Mouse (Mus musculus) embryonic facial prominence, embryonic 15.5 days (tissue): ENCODE data around the gene Sncg. TPM values are rescaled to one million over a fixed set of nuclear protein-coding genes. Genes with fewer than 3 reads are reported as not detected.

Source experiments
- ATAC-seq: fragments of 200-750 bp; cut with Nextera tagmentation; 2 replicates; pipeline ENCODE4 v1.8.0; 2017; ENCODE audit warnings: low read depth, moderate TSS enrichment; ENCODE audit not compliant: insufficient number of reproducible peaks, low FRiP score, low TSS enrichment
- H3K27ac ChIP-seq: fragments of 300-500 bp; sonication (generic); replicated peaks from 2 replicates; pipeline ENCODE4 v1.5.1; 2015; ENCODE audit warnings: mild to moderate bottlenecking, inconsistent platforms
- H3K27me3 ChIP-seq: fragments of 300-500 bp; sonication (generic); 2 replicates; pipeline ENCODE4 v1.6.1; 2015; ENCODE audit warnings: inconsistent platforms
- H3K36me3 ChIP-seq: fragments of 300-500 bp; sonication (generic); 2 replicates; pipeline ENCODE4 v1.6.1; 2015; ENCODE audit warnings: mild to moderate bottlenecking, inconsistent platforms
- H3K4me1 ChIP-seq: fragments of 300-500 bp; sonication (generic); 2 replicates; pipeline ENCODE4 v1.6.1; 2015; ENCODE audit warnings: inconsistent platforms
- H3K4me2 ChIP-seq: fragments of 300-500 bp; sonication (generic); replicated peaks from 2 replicates; pipeline ENCODE4 v1.6.1; 2015; ENCODE audit warnings: mild to moderate bottlenecking, inconsistent platforms
- H3K4me3 ChIP-seq: fragments of 300-500 bp; sonication (generic); replicated peaks from 2 replicates; pipeline ENCODE4 v1.5.1; 2015; ENCODE audit warnings: mild to moderate bottlenecking, inconsistent platforms
- H3K9ac ChIP-seq: fragments of 300-500 bp; sonication (generic); 2 replicates; pipeline ENCODE4 v1.6.1; 2015; ENCODE audit warnings: inconsistent platforms
- H3K9me3 ChIP-seq: fragments of 300-500 bp; sonication (generic); replicated peaks from 2 replicates; pipeline ENCODE4 v1.6.1; 2016; ENCODE audit warnings: inconsistent platforms
- WGBS: fragments of 180-500 bp; shearing (Covaris S2); methylation state at CpG from one replicate; pipeline ENCODE4 v1.1.7; 2015; 5-methylcytosine and 5-hydroxymethylcytosine counted together
- polyA plus RNA-seq: library from polyadenylated mRNA; unstranded; fragments of >200 nt; fragmentation: Nextera tagmentation; extraction: Ambion mirVana; gene quantifications from 2 replicates; pipeline ENCODE4 v1.2.1, GENCODE M21; 2015

Sncg gene
- polyA plus RNA-seq, 1 experiment from 2014 or later = 6.3 TPM

- Histone ChIP-seq H3K9me3 (no peaks in the 10 kb centered on the region), H3K4me2 (no peak overlapping the region), H3K27me3 (no peaks in the 10 kb centered on the region; the same call in 1 of the 2 replicates), H3K9ac (no peak overlapping the region), H3K4me3 (no peak overlapping the region), H3K4me1 (no peaks in the 10 kb centered on the region), H3K27ac (no peak overlapping the region), H3K36me3 (no peaks in the 10 kb centered on the region)
- WGBS = 75% methylated on average over 4 of the region's 4 CpGs
- no peak for ATAC-seq
Measured at GRCm38 (mm10) chr14:34354456-34354855, 20.1 kb downstream of the Sncg start.

- Histone ChIP-seq H3K27me3 (no peaks in the 10 kb centered on the region), H3K36me3 (no peaks in the 10 kb centered on the region), H3K9ac (no peak overlapping the region), H3K4me1 (no peaks in the 10 kb centered on the region), H3K9me3 (no peaks in the 10 kb centered on the region), H3K4me2 (no peak overlapping the region), H3K27ac (no peak overlapping the region), H3K4me3 (no peak overlapping the region)
- ATAC-seq = no peak
- whole genome bisulfite sequencing = 87% methylated on average over 3 of the region's 3 CpGs
Measured at GRCm38 (mm10) chr14:34353326-34353725, 21.3 kb downstream of the Sncg start.

GRCm38 (mm10) chr14:34352523-34352922 is 22.1 kb downstream of the Sncg start:
- no peak overlapping the region for H3K4me2 ChIP-seq
- no peak overlapping the region for H3K4me3 ChIP-seq
- no peak overlapping the region for H3K27ac ChIP-seq
- no peak for ATAC-seq
- H3K27me3 ChIP-seq = no peaks in the 10 kb centered on the region
- WGBS = 58% methylated on average over 6 of the region's 6 CpGs
- no peak overlapping the region for H3K9ac ChIP-seq
- H3K4me1 ChIP-seq = no peaks in the 10 kb centered on the region
- no peaks in the 10 kb centered on the region for H3K9me3 ChIP-seq
- H3K36me3 ChIP-seq = no peaks in the 10 kb centered on the region

GRCm38 (mm10) chr14:34351660-34352059 is 22.9 kb downstream of the Sncg start:
- Histone ChIP-seq H3K4me2 (no peak overlapping the region), H3K4me1 (no peaks in the 10 kb centered on the region), H3K9ac (no peak overlapping the region), H3K27ac (no peak overlapping the region), H3K36me3 (no peaks in the 10 kb centered on the region), H3K4me3 (no peak overlapping the region), H3K9me3 (no peaks in the 10 kb centered on the region), H3K27me3 (no peaks in the 10 kb centered on the region)
- ATAC-seq = no peak
- WGBS = 68% methylated on average over 3 of the region's 3 CpGs

GRCm38 (mm10) chr14:34349007-34349406 is 25.6 kb downstream of the Sncg start:
- H3K4me3 ChIP-seq = no peak overlapping the region
- H3K27ac ChIP-seq = 0 out of 2 replicates have a peak overlapping the region, but pooled peaks have one; percentile 28
- peaks cover 4% of the 10 kb centered on the region; the same call in 1 of the 2 replicates for H3K36me3 ChIP-seq
- no peak overlapping the region for H3K9ac ChIP-seq
- 0 out of 2 replicates have a peak, but pooled peaks cover 5% of the 10 kb centered on the region for H3K4me1 ChIP-seq
- H3K9me3 ChIP-seq = no peaks in the 10 kb centered on the region
- no peaks in the 10 kb centered on the region for H3K27me3 ChIP-seq
- H3K4me2 ChIP-seq = no peak overlapping the region
- WGBS = 85% methylated on average over 8 of the region's 8 CpGs
- ATAC-seq = 0 out of 2 replicates have a peak, but pooled peaks have one; percentile 12

- no peaks in the 10 kb centered on the region for H3K27me3 ChIP-seq
- H3K4me1 ChIP-seq = 0 out of 2 replicates have a peak, but pooled peaks cover 5% of the 10 kb centered on the region
- peaks cover 8% of the 10 kb centered on the region for H3K36me3 ChIP-seq
- WGBS = 65% methylated on average over 7 of the region's 7 CpGs
- no peaks in the 10 kb centered on the region for H3K9me3 ChIP-seq
- no peak for ATAC-seq
- no peak overlapping the region for H3K27ac ChIP-seq
- no peak overlapping the region for H3K4me3 ChIP-seq
- no peak overlapping the region for H3K4me2 ChIP-seq
- H3K9ac ChIP-seq = no peak overlapping the region
Measured at GRCm38 (mm10) chr14:34348301-34348700, 26.3 kb downstream of the Sncg start.

- no peak for ATAC-seq
- Histone ChIP-seq H3K27ac (no peak overlapping the region), H3K27me3 (no peaks in the 10 kb centered on the region), H3K4me1 (0 out of 2 replicates have a peak, but pooled peaks cover 5% of the 10 kb centered on the region), H3K9me3 (no peaks in the 10 kb centered on the region), H3K9ac (no peak overlapping the region), H3K4me2 (no peak overlapping the region), H3K36me3 (peaks cover 19% of the 10 kb centered on the region), H3K4me3 (no peak overlapping the region)
- 91% methylated on average over 5 of the region's 5 CpGs for WGBS
Measured at GRCm38 (mm10) chr14:34347084-34347483, 27.5 kb downstream of the Sncg start.

GRCm38 (mm10) chr14:34345771-34346566 is 28.6 kb downstream of the Sncg start:
- H3K4me1 ChIP-seq = 0 out of 2 replicates have a peak, but pooled peaks cover 5% of the 10 kb centered on the region
- no peak overlapping the region for H3K4me2 ChIP-seq
- 56% methylated on average over 12 of the region's 12 CpGs for WGBS
- no peak for ATAC-seq
- no peaks in the 10 kb centered on the region for H3K27me3 ChIP-seq
- peaks cover 31% of the 10 kb centered on the region for H3K36me3 ChIP-seq
- no peak overlapping the region for H3K27ac ChIP-seq
- H3K9me3 ChIP-seq = no peaks in the 10 kb centered on the region
- no peak overlapping the region for H3K9ac ChIP-seq
- H3K4me3 ChIP-seq = no peak overlapping the region

- no peak overlapping the region for H3K4me3 ChIP-seq
- ATAC-seq = no peak
- H3K9ac ChIP-seq = no peak overlapping the region
- H3K36me3 ChIP-seq = peaks cover 40% of the 10 kb centered on the region
- no peak overlapping the region for H3K4me2 ChIP-seq
- no peak overlapping the region for H3K27ac ChIP-seq
- H3K4me1 ChIP-seq = 0 out of 2 replicates have a peak, but pooled peaks cover 5% of the 10 kb centered on the region
- no peaks in the 10 kb centered on the region for H3K9me3 ChIP-seq
- WGBS = 80% methylated on average over 5 of the region's 5 CpGs
- no peaks in the 10 kb centered on the region for H3K27me3 ChIP-seq
Measured at GRCm38 (mm10) chr14:34344361-34344760, 30.2 kb downstream of the Sncg start.

GRCm38 (mm10) chr14:34343078-34343477 is 31.5 kb downstream of the Sncg start:
- Histone ChIP-seq H3K27me3 (no peaks in the 10 kb centered on the region), H3K9me3 (no peaks in the 10 kb centered on the region), H3K4me1 (0 out of 2 replicates have a peak, but pooled peaks cover 5% of the 10 kb centered on the region), H3K9ac (no peak overlapping the region), H3K27ac (no peak overlapping the region), H3K4me3 (no peak overlapping the region), H3K4me2 (no peak overlapping the region), H3K36me3 (peaks cover 49% of the 10 kb centered on the region)
- no peak for ATAC-seq
- WGBS = 77% methylated on average over 4 of the region's 4 CpGs

- ATAC-seq = no peak
- no peak overlapping the region for H3K4me2 ChIP-seq
- H3K4me3 ChIP-seq = no peak overlapping the region
Measured at GRCm38 (mm10) chr14:34341993-34342392, 32.6 kb downstream of the Sncg start.

More at GRCm38 (mm10) chr14:34341993-34342392, 32.6 kb downstream of the Sncg start:
- Histone ChIP-seq H3K27ac (no peak overlapping the region), H3K9ac (no peak overlapping the region), H3K4me1 (0 out of 2 replicates have a peak, but pooled peaks cover 5% of the 10 kb centered on the region), H3K36me3 (peaks cover 59% of the 10 kb centered on the region), H3K27me3 (no peaks in the 10 kb centered on the region), H3K9me3 (no peaks in the 10 kb centered on the region)
- WGBS = 77% methylated on average over 4 of the region's 4 CpGs
